Mouse (Mus musculus) neural tube, embryonic 15.5 days (tissue): ENCODE measurements around the gene Ifi35. TPM values are rescaled to one million over a fixed set of nuclear protein-coding genes. Genes with fewer than 3 reads are reported as not detected.
"Not testable (repeated sequence)": the region's sequence is repeated elsewhere in the genome, so short reads cannot be mapped to it uniquely, and the experiment has no call there.

ENCODE experiments used
- ATAC-seq: fragments of 200-750 bp; cut with Nextera tagmentation; 2 replicates; pipeline ENCODE4 v1.8.0; 2017; ENCODE audit warnings: mild to moderate bottlenecking, moderate TSS enrichment, moderate library complexity; ENCODE audit not compliant: low FRiP score
- H3K27ac ChIP-seq: fragments of 300-500 bp; sonication (generic); replicated peaks from 2 replicates; pipeline ENCODE4 v1.5.1; 2015; ENCODE audit warnings: mild to moderate bottlenecking, inconsistent platforms
- H3K27me3 ChIP-seq: fragments of 300-500 bp; sonication (generic); replicated peaks from 2 replicates; pipeline ENCODE4 v1.6.1; 2015; ENCODE audit warnings: inconsistent platforms
- H3K36me3 ChIP-seq: fragments of 300-500 bp; sonication (generic); 2 replicates; pipeline ENCODE4 v1.6.1; 2015; ENCODE audit warnings: inconsistent platforms
- H3K4me1 ChIP-seq: fragments of 300-500 bp; sonication (generic); 2 replicates; pipeline ENCODE4 v1.6.1; 2015; ENCODE audit warnings: inconsistent platforms
- H3K4me2 ChIP-seq: fragments of 300-500 bp; sonication (generic); 2 replicates; pipeline ENCODE4 v1.6.1; 2015; ENCODE audit warnings: inconsistent platforms, mild to moderate bottlenecking, moderate library complexity
- H3K4me3 ChIP-seq: fragments of 300-500 bp; sonication (generic); replicated peaks from 2 replicates; pipeline ENCODE4 v1.5.1; 2015; ENCODE audit warnings: mild to moderate bottlenecking, inconsistent platforms
- H3K9ac ChIP-seq: fragments of 300-500 bp; sonication (generic); replicated peaks from 2 replicates; pipeline ENCODE4 v1.6.1; 2015; ENCODE audit warnings: mild to moderate bottlenecking, inconsistent platforms
- H3K9me3 ChIP-seq: fragments of 300-500 bp; sonication (generic); replicated peaks from 2 replicates; pipeline ENCODE4 v1.6.1; 2016; ENCODE audit warnings: inconsistent platforms
- WGBS: fragments of 180-500 bp; shearing (Covaris S2); methylation state at CpG from one replicate; pipeline ENCODE4 v1.1.7; 2015; ENCODE audit warnings: mixed read lengths; 5-methylcytosine and 5-hydroxymethylcytosine counted together
- polyA plus RNA-seq: library from polyadenylated mRNA; unstranded; fragments of >200 nt; fragmentation: Nextera tagmentation; extraction: Ambion mirVana; gene quantifications from 2 replicates; pipeline ENCODE4 v1.2.1, GENCODE M21; 2015

The Ifi35 gene
- polyA plus RNA-seq, 1 experiment from 2014 or later, result 3.9 TPM

- H3K36me3 ChIP-seq, result peaks cover 66% of the 10 kb centered on the region
- no peaks in the 10 kb centered on the region for H3K9me3 ChIP-seq
- H3K4me1 ChIP-seq, result peaks cover 13% of the 10 kb centered on the region
- H3K27ac ChIP-seq, result no peak overlapping the region
- H3K27me3 ChIP-seq, result no peaks in the 10 kb centered on the region
- ATAC-seq, result no peak
- no peak overlapping the region for H3K9ac ChIP-seq
- H3K4me2 ChIP-seq, result no peak overlapping the region
- WGBS, result 96% methylated on average over 9 of the region's 9 CpGs
- no peak overlapping the region for H3K4me3 ChIP-seq
Observed at GRCm38 (mm10) chr11:101431327-101431726, 16.9 kb upstream of the Ifi35 start.

- Histone ChIP-seq H3K4me1 (no peaks in the 10 kb centered on the region), H3K4me3 (no peak overlapping the region), H3K9me3 (no peaks in the 10 kb centered on the region), H3K27ac (no peak overlapping the region), H3K27me3 (no peaks in the 10 kb centered on the region), H3K36me3 (peaks cover 66% of the 10 kb centered on the region), H3K9ac (no peak overlapping the region), H3K4me2 (no peak overlapping the region)
- 81% methylated on average over 13 of the region's 13 CpGs for WGBS
- no peak for ATAC-seq
Observed at GRCm38 (mm10) chr11:101433396-101433795, 14.8 kb upstream of the Ifi35 start.

- WGBS, result 90% methylated on average over 4 of the region's 4 CpGs
- no peak overlapping the region for H3K27ac ChIP-seq
- H3K9ac ChIP-seq, result no peak overlapping the region
- H3K4me2 ChIP-seq, result no peak overlapping the region
- no peak overlapping the region for H3K4me3 ChIP-seq
- no peaks in the 10 kb centered on the region for H3K4me1 ChIP-seq
- H3K27me3 ChIP-seq, result no peaks in the 10 kb centered on the region
- ATAC-seq, result no peak
- no peaks in the 10 kb centered on the region for H3K9me3 ChIP-seq
- H3K36me3 ChIP-seq, result peaks cover 48% of the 10 kb centered on the region
Observed at GRCm38 (mm10) chr11:101435831-101436230, 12.4 kb upstream of the Ifi35 start.

GRCm38 (mm10) chr11:101436916-101437315 is 11.3 kb upstream of the Ifi35 start:
- no peaks in the 10 kb centered on the region for H3K9me3 ChIP-seq
- H3K4me1 ChIP-seq, result no peaks in the 10 kb centered on the region
- ATAC-seq, result no peak
- WGBS, result 35% methylated on average over 4 of the region's 4 CpGs
- no peaks in the 10 kb centered on the region for H3K27me3 ChIP-seq
- H3K4me3 ChIP-seq, result no peak overlapping the region
- no peak overlapping the region for H3K27ac ChIP-seq
- no peak overlapping the region for H3K9ac ChIP-seq
- H3K36me3 ChIP-seq, result peaks cover 38% of the 10 kb centered on the region
- no peak overlapping the region for H3K4me2 ChIP-seq

- not testable (repeated sequence) for H3K27ac ChIP-seq, H3K4me3 ChIP-seq, ATAC-seq, H3K9ac ChIP-seq, H3K4me2 ChIP-seq, H3K27me3 ChIP-seq, H3K4me1 ChIP-seq, H3K9me3 ChIP-seq
- H3K36me3 ChIP-seq, result peaks cover 31% of the 10 kb centered on the region
- WGBS, result 53% methylated on average over 3 of the region's 3 CpGs
Observed at GRCm38 (mm10) chr11:101438006-101438405, 10.2 kb upstream of the Ifi35 start.

- H3K9ac ChIP-seq, H3K9me3 ChIP-seq, ATAC-seq, H3K27me3 ChIP-seq: not testable (repeated sequence)
- peak overlapping the region; percentile 27 for H3K4me3 ChIP-seq
- WGBS, result 41% methylated on average over 15 of the region's 15 CpGs
- H3K4me2 ChIP-seq, result peak overlapping the region; percentile 89
- peaks cover 21% of the 10 kb centered on the region for H3K36me3 ChIP-seq
- 0 out of 2 replicates have a peak overlapping the region, but pooled peaks have one; percentile 23 for H3K27ac ChIP-seq
- H3K4me1 ChIP-seq, result peaks cover 22% of the 10 kb centered on the region
Observed at GRCm38 (mm10) chr11:101441450-101442126, 6.6 kb upstream of the Ifi35 start.

GRCm38 (mm10) chr11:101442127-101442693 is 6.0 kb upstream of the Ifi35 start, which contains the start of gene Rpl27:
TSS of gene Rpl27 (plus strand) at chr11:101442298.
- Histone ChIP-seq H3K27ac (peak within 1 kb of the TSS; percentile 92), H3K9ac (peak within 1 kb of the TSS; percentile 83), H3K27me3 (no peaks in the 10 kb centered on the region), H3K4me3 (peak within 1 kb of the TSS; percentile 64), H3K4me2 (peak within 1 kb of the TSS; percentile 89), H3K36me3 (peaks cover 21% of the 10 kb centered on the region), H3K4me1 (peaks cover 22% of the 10 kb centered on the region), H3K9me3 (no peaks in the 10 kb centered on the region)
- peak; percentile 98 for ATAC-seq
- under 1% methylated on average over 42 of the region's 42 CpGs for WGBS

GRCm38 (mm10) chr11:101442760-101443159 is 5.4 kb upstream of the Ifi35 start:
- Histone ChIP-seq H3K9ac (peak overlapping the region; percentile 83), H3K27me3 (no peaks in the 10 kb centered on the region), H3K4me1 (peaks cover 22% of the 10 kb centered on the region), H3K9me3 (no peaks in the 10 kb centered on the region), H3K36me3 (peaks cover 21% of the 10 kb centered on the region), H3K27ac (peak overlapping the region; percentile 92), H3K4me2 (peak overlapping the region; percentile 89), H3K4me3 (peak overlapping the region; percentile 64)
- no peak for ATAC-seq
- under 1% methylated on average over 14 of the region's 14 CpGs for WGBS

- 70% methylated on average over 1 of the region's 1 CpGs for WGBS
- Histone ChIP-seq H3K27me3 (no peaks in the 10 kb centered on the region), H3K27ac (no peak overlapping the region), H3K9me3 (no peaks in the 10 kb centered on the region), H3K9ac (no peak overlapping the region), H3K4me3 (no peak overlapping the region), H3K4me2 (no peak overlapping the region), H3K36me3 (peaks cover 21% of the 10 kb centered on the region), H3K4me1 (peaks cover 22% of the 10 kb centered on the region)
- no peak for ATAC-seq
Observed at GRCm38 (mm10) chr11:101446319-101446718, 1.9 kb upstream of the Ifi35 start.

GRCm38 (mm10) chr11:101446860-101447259 is 1.3 kb upstream of the Ifi35 start:
- WGBS, result 89% methylated on average over 8 of the region's 8 CpGs
- H3K4me3 ChIP-seq, H3K4me2 ChIP-seq, H3K9me3 ChIP-seq, H3K9ac ChIP-seq, ATAC-seq, H3K27me3 ChIP-seq, H3K27ac ChIP-seq: not testable (repeated sequence)
- Histone ChIP-seq H3K36me3 (peaks cover 21% of the 10 kb centered on the region), H3K4me1 (peaks cover 22% of the 10 kb centered on the region)

GRCm38 (mm10) chr11:101447786-101448185 is 421 bp upstream of the Ifi35 start:
- Histone ChIP-seq H3K4me1 (peaks cover 22% of the 10 kb centered on the region), H3K9ac (no peak overlapping the region), H3K9me3 (no peaks in the 10 kb centered on the region), H3K4me3 (no peak overlapping the region), H3K27ac (no peak overlapping the region; the same call in 1 of the 2 replicates), H3K4me2 (no peak overlapping the region), H3K27me3 (no peaks in the 10 kb centered on the region), H3K36me3 (peaks cover 21% of the 10 kb centered on the region)
- whole genome bisulfite sequencing, result 88% methylated on average over 5 of the region's 5 CpGs
- ATAC-seq, result no peak

GRCm38 (mm10) chr11:101448899-101449298 is 692 bp downstream of the Ifi35 start:
- Histone ChIP-seq H3K27me3 (no peaks in the 10 kb centered on the region), H3K9ac (no peak overlapping the region), H3K9me3 (no peaks in the 10 kb centered on the region), H3K4me1 (peaks cover 11% of the 10 kb centered on the region), H3K36me3 (peaks cover 17% of the 10 kb centered on the region), H3K4me2 (peak overlapping the region; percentile 25), H3K4me3 (peak overlapping the region; percentile 25; the same call in 1 of the 2 replicates), H3K27ac (no peak overlapping the region)
- ATAC-seq, result no peak
- 84% methylated on average over 4 of the region's 4 CpGs for WGBS
